Mouse (Mus musculus) neural tube, embryonic 10.5 days (tissue): ENCODE measurements at regions not wholly inside any gene's neighbourhood (a gene's known extent, or its start where the extent isn't known, plus 50 kb on each side); places are given as distances from the start of the nearest gene placed in this dataset.

Source experiments
- DNase-seq: peaks from one replicate; pipeline ENCODE4 v3.0.0-alpha.2; 2017; ENCODE audit warnings: low spot score; ENCODE audit errors: extremely low spot score

DNA sequence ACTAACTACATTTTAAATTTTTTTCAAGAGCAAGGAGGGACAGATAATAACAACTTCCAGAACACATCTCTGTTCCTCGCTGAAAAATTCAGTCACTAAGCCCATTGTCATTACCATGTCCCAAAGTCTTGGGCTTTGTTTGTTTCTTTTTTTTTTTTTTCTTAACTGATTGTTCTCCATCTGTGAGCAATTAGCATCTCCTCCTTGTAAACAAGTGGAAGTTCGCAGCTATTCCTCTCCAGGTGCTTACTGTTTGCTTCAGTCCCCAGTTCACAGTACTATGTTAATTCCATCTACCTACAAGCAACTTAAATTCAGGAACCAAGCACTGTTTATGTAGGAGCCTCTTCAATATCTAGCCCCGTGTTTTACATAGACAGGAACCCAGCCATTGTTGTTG is 225.5 kb upstream of the Gm6657 start:
- no peak for DNase-seq

GRCm38 (mm10) chr12:77970026-77970425 is 224.0 kb upstream of the Gm6657 start:
- no peak for DNase-seq

GRCm38 (mm10) chr12:77972165-77972564 is 221.9 kb upstream of the Gm6657 start:
- DNase-seq: no peak

DNA sequence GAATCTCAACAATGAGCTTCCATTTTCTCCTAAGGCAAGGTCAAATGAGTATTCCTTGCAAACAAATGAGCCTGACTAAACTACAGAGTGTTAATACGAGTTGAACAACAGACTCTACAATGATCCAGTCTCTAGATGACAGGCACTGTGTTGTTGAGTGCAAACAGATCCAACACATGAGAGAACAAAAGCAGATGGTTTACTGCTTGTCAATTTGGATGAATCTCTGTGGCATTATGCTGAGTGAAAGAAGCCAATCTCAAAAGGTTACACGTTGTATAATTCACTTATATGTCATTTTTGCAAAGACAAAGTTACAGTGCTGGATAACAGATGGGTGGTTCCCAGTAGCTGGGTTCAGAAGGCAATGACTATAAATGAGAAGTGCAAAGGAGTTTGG is 217.1 kb upstream of the Gm6657 start:
- DNase-seq: no peak

GRCm38 (mm10) chr12:77986738-77987137 is 207.3 kb upstream of the Gm6657 start:
- DNase-seq: no peak

DNA sequence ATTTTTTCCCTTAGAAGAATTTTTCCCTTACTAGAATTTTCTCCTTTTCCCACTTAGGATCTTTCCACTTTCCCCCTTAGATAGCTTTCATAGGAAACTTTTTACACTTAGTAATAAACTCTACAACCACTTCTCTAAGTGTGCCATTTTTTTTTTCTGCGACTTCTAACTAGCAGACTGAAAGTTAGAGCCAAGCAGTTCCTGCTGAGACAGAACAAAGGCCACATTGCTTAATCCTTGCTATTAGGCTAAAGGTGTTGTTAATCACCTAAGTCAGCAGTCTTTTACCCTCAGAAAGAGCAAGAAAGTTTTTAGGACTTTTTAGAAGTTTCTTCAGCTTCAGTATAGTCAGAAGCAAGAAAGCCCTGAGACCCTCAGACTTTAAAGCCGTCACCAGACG is 204.3 kb upstream of the Gm6657 start:
- no peak for DNase-seq

- no peak for DNase-seq
These were observed 202.4 kb upstream of the Gm6657 start for GRCm38 (mm10) chr12:77991627-77992026.

DNA sequence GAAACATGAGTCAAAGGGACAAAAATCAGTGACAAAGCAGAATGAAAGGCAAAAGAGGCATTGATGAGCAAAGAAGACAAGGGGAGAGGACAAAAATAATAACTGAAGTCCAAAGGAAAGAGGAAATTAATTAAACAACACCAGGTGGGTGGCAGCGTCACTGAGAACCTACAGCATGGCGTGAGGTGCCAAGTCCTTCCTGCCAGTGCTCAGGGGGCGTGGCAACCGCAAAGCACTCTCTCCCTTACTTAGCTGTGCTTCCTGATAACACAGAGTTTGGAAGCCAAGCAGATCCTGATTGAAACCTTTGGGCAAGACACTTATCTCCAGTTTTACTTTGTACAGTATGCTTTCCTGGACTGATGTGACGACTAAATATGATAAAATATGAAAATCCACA is 199.9 kb upstream of the Gm6657 start:
- DNase-seq: no peak

GRCm38 (mm10) chr12:77997916-77998315 is 196.1 kb upstream of the Gm6657 start:
- DNase-seq: no peak

GRCm38 (mm10) chr12:78000401-78000800 is 193.6 kb upstream of the Gm6657 start:
- DNase-seq: no peak

DNA sequence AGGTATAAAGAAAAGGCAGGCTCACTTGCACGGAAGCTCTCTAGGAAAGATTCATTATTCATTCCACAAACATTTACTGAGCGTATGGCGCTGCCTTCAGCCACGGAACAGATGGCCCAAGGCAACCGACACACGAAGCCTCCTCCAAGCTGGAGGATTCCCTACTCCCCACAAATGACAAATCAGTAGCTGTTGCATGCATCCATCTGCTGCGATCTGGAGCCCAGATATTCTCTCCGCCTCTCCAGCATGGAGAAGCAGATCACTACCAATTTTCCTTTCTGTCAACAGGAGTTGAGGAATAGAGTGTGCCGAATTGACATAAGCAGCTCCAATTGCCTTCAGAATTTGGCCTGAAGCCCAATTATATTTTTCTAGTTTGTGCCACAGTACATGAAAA is 192.2 kb upstream of the Gm6657 start:
- no peak for DNase-seq

DNA sequence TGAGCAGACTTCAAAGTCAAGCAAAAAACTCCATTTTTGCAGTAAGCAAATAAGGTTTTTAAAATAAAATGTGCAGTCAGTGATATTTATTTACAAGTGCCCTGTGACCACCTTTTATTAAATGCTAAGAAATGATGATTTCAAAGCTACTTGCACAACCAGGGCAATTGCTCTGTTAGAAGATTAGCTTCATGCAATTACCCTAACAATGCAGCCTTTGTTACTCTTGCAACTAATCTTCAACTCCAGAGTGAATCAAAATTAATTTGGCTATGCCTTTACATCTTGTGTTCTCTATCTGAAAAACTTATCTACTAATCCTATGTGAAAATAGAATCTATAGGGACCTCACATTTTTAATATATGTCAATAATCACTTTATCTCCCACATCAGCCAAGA is 160.3 kb upstream of the Gm6657 start:
- no peak for DNase-seq

GRCm38 (mm10) chr12:78046582-78046981 is 147.5 kb upstream of the Gm6657 start:
- DNase-seq: no peak

DNA sequence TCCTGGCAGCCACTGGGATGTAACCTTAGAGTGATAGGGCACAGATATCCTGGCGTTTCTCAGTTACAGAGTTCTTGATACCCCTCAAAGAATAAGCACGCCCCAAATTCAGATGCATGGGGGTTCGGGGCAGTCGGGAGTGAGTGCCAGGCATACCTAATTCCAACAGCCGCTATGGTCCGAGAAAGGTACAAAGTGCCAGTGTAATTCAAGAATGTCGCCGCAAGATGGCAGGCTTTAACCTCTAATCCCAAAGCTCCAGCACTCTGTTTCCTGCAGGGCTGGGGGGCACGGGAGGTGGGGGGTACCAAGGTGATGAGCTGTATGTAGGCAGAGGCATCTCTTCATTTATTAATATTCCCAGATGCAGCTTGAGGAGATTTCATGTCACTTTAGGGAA is 138.1 kb upstream of the Gm6657 start:
- peak; percentile 61 for DNase-seq

DNA sequence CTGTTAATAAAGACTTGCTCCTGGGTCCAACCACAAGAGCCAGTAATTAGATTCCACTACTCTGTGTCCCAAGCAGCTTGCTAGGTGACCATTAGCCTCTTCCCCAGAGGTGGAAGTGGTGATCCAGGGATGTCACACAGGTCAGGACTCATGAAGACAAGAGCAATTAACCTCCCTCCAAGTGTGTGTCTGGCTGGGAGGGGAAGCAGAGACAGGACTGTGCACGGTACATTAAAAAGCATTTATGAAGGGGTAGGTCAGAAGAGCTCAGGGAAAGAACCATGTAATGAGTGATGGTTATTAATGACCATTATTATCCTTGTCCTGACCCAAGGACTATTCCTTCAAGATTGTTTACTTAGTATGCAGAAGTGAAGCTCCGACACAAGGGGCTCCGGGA is 136.9 kb upstream of the Gm6657 start:
- DNase-seq: no peak

DNA sequence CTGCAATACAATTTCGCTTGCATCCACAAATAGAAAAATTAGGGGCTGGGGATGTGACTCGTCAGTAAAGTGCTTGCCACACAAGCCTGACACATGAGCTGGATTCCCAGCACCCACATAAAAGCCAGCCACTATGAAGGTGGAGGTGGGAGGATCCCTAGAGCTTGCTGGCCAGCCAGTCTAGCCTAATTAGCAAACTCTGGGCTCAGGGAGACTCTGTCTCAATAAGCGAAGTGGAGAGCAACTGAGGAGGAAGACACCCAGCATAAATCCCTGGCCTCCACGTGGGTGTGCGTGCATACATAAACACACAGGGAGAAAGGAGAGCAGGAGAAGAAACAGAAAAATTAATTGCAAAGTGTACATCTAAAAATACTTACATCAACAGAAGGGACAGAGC is 134.1 kb upstream of the Gm6657 start:
- no peak for DNase-seq

DNA sequence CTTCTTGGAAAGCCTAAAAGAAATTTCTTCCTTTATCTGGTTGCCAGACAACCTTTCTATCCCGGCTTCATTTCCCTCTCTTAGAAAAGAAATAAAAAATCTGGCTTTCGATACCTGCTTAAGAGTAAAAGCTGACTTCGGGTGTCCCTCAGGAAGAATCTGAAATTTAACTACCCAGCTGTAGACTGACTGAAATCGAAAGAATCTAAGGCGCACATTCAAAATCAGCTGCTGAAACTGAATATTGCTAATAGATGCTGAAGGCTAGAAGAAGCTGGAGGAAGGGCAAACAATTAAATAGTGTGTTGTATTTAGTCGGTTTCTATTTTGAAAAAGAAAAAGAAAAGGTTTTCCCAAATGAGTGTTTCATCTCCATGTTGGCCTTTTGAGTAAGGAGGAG is 128.0 kb upstream of the Gm6657 start:
- DNase-seq: no peak

DNA sequence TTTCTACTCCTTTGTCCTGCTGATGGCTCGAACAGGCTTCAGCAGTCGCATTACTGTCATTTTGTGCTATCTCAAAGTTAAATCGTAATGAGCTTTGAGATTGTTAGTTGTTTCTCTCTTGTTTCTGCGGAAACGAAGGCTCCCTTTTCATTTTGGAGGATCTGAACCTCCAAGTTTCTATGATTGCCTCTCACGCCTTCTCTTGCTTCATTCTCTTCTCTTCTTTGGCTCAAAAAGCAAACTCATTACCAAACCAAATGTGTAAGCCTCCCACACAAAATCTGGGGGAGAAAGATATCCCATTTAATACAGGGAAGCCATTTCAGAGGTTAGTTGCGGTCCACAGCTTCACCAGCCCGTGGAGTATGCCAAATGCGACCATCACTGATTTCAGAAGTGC is 121.1 kb upstream of the Gm6657 start:
- DNase-seq: no peak

DNA sequence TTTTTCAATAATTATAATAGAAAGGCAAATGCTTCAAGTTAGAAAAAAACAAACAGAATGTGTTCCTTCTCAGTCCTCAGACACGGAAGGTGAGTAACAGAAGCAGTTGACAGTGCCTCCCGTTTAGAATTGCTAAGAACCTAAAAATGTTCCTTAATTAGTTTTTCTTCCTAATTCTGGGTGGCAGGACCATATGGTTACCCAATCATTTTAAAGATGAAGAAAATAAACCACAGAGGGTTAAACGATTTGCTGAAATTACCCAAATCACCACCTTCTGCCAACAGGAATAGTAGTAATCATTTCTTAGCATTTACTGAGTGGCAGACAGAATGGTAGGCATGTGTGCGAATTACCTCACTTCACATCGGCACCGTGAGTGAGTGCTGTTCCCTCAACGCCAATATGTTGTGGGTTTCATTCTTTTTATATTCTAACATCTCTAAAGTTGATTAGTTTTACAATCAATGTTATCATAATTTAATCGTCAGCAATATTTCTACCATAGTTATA is 119.7 kb upstream of the Gm6657 start:
- DNase-seq: no peak

- no peak for DNase-seq
These were observed 116.8 kb upstream of the Gm6657 start for GRCm38 (mm10) chr12:78077285-78077684.

DNA sequence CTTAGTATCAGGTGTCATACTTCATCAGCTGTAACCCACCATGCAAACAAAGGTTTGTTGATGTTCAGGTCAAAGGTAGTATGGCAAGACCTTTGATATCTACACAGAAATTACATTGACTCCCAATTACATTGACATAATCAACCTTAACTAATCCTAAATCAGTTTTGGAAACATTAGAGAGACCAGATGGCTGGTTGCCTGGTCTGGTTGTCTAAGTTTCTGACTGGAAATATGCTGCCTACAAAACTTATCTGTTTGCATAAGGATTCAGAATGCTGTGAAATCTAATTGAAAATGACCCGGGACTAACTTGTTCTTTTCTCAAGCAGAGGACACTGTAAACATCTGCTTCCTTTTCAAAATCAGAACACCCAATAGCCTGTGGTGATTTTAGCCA is 111.9 kb upstream of the Gm6657 start:
- DNase-seq: no peak

DNA sequence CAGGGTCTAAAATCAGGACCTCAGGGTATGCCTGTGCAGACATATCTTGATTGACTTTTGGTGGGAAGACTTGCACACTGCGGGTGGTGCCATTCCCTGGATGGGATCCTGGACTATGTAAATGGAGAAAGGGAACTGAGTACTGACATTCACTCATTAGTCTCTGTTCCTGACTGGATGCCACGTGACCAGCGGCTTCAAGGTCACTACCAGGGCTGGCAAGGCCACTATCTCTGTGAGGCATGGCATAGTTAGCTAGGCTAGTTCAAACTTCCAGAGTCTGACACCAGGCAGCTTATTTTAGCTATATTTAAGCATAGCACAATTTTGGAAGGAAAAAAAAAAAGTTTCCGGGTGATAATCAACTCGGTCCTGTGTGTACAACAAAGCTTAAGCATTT is 108.0 kb upstream of the Gm6657 start:
- no peak for DNase-seq

DNA sequence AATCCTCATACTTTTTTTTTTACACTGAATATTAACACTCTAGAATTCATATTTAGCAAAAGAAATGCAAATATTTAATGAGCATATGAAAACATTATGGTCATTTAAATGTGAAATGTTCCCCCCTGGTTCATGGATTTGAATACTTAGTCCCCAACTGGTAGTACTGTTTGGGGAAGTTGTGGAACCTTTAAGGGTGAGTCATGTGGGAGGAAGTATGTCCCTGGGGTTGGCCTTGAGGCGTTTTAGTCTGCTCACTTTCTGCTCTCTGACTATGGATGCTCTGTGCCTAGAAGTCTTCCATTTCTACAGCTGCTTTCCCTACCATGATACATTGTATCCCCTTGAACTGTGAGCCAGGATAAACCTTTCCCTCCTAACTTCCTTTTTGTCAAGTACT is 106.1 kb upstream of the Gm6657 start:
- DNase-seq: no peak

- DNase-seq: no peak
These were observed 99.6 kb upstream of the Gm6657 start for GRCm38 (mm10) chr12:78094471-78094870.
